Mouse (Mus musculus) G1E (cell line): Measurements from ENCODE around the gene Ralgapa2. TPM values are rescaled to one million over a fixed set of nuclear protein-coding genes. Genes with fewer than 3 reads are reported as not detected.

ENCODE experiments used
- ATAC-seq: 2 replicates; pipeline ENCODE4 v1.8.0; 2016; ENCODE audit warnings: mild to moderate bottlenecking; ENCODE audit not compliant: insufficient number of reproducible peaks, poor library complexity, low FRiP score, severe bottlenecking; ENCODE audit errors: extremely low read depth
- DNase-seq: peaks from one replicate; pipeline ENCODE4 v3.0.0; 2012; ENCODE audit warnings: low spot score
- H3K27me3 ChIP-seq: 2 replicates; pipeline ENCODE4 v1.6.1; 2012; ENCODE audit warnings: mild to moderate bottlenecking, low read length, inconsistent platforms; ENCODE audit not compliant: insufficient read depth
- H3K36me3 ChIP-seq: replicated peaks from 2 replicates; pipeline ENCODE3; 2012; ENCODE audit warnings: mild to moderate bottlenecking, inconsistent platforms
- H3K4me1 ChIP-seq: 2 replicates; pipeline ENCODE4 v1.6.1; 2012; ENCODE audit warnings: low read depth, low read length, inconsistent platforms, mixed read lengths; ENCODE audit not compliant: insufficient read depth
- H3K4me3 ChIP-seq: 2 replicates; pipeline ENCODE4 v1.5.1; 2012; ENCODE audit warnings: low read depth, mild to moderate bottlenecking, inconsistent platforms, low read length, moderate library complexity, mixed read lengths
- H3K9me3 ChIP-seq: replicated peaks from 2 replicates; pipeline ENCODE4 v1.6.1; 2012; ENCODE audit warnings: inconsistent platforms
- CTCF ChIP-seq: IDR thresholded peaks from 2 replicates; pipeline ENCODE4 v1.5.1; 2012; ENCODE audit warnings: low read depth, low read length, inconsistent platforms, mixed read lengths
- GATA1 ChIP-seq: IDR thresholded peaks from 2 replicates; pipeline ENCODE4 v1.6.1; 2012; ENCODE audit warnings: borderline replicate concordance, low read length, inconsistent platforms, mixed read lengths
- GATA2 ChIP-seq: IDR thresholded peaks from 2 replicates; pipeline ENCODE4 v1.6.1; 2012; ENCODE audit warnings: low read depth, low read length, inconsistent platforms, borderline replicate concordance
- POLR2AphosphoS5 ChIP-seq: IDR thresholded peaks from 2 replicates; pipeline ENCODE4 v1.6.1; 2012; ENCODE audit warnings: low read depth, low read length, inconsistent platforms; ENCODE audit not compliant: insufficient replicate concordance
- TAL1 ChIP-seq: conservative IDR thresholded peaks from 2 replicates; pipeline ENCODE4 v1.6.1; 2012; ENCODE audit warnings: low read depth, low read length, inconsistent platforms, mixed read lengths
- polyA plus RNA-seq: library from polyadenylated mRNA; stranded (reverse); fragments of >175 nt; gene quantifications from 2 replicates; pipeline ENCODE4 v1.2.3, GENCODE M21; 2012
- total RNA-seq, 2 experiments: library from RNA; stranded (forward) in 1 of 2; stranded (reverse) in 1 of 2; fragments of 200-1000 nt in 1 of 2; fragments of >200 nt in 1 of 2; fragmentation: Nextera tagmentation in 1 of 2; gene quantifications; 2 replicates each; pipeline ENCODE4 v1.2.3; 2014 to 2017

The Ralgapa2 gene
- total and polyA plus RNA-seq, 3 experiments, result 8.2 to 25.2 (median 16.2) TPM

DNA sequence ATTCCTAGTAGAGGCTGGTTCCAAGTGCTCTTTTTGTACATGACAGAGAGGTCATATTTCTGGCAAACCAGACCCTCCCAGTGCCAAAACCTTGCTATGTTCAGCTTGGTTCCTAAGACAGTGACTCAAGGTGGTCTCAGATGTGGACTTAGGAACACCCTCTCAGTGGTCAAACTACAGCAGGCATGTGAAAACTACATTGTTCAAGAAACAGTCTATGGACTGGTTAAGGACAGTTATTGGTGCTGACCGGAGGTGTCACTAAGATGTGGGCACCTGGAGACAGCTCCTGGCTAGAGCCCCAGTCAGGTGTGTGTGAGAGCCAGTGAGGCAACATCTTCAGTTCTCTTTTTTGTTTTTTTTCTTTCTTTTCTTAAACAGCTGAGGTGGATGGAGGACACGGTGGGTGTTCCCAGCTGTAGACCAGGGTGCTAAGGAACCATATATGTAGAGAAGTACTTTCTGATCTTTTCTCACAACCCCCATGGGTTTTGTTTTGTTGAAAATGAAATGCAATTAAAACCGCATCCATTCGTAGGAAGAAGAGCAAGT is 272.9 kb downstream of the Ralgapa2 start:
- Histone ChIP-seq H3K4me1 (0 out of 2 replicates have a peak, but pooled peaks cover 4% of the 10 kb centered on the region), H3K9me3 (no peaks in the 10 kb centered on the region), H3K36me3 (peaks cover 14% of the 10 kb centered on the region), H3K4me3 (no peak overlapping the region), H3K27me3 (no peaks in the 10 kb centered on the region)
- TF ChIP-seq POLR2AphosphoS5 (no peak), TAL1 (no peak), CTCF (no peak), GATA2 (no peak), GATA1 (no peak)
- ATAC-seq (no peak), DNase-seq (no peak)

DNA sequence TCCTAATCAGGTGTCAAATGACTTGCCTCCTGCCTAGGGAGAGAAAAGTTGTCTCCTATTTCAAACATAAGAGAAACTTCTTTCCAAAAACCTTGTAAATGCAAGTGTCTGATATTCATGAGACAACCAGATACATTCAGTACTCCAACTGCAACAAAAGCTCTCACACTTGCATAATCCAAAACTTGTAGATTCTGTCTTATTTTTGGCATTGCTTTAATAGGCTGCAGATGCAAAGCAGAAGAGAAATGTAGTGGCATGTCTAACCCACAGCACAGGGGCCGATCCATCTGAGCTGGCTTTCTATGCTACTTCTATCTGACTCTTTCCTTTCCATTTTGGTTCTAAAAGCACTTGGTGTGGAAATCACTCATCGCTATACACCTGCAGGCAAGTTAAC is 280.7 kb downstream of the Ralgapa2 start:
- ATAC-seq, result no peak
- no peak overlapping the region for H3K4me3 ChIP-seq
- H3K36me3 ChIP-seq, result no peaks in the 10 kb centered on the region
- H3K4me1 ChIP-seq, result no peaks in the 10 kb centered on the region
- TF ChIP-seq TAL1 (no peak), POLR2AphosphoS5 (no peak), GATA1 (no peak), CTCF (no peak), GATA2 (no peak)
- H3K27me3 ChIP-seq, result no peaks in the 10 kb centered on the region
- DNase-seq, result no peak
- H3K9me3 ChIP-seq, result no peaks in the 10 kb centered on the region; the same call in 1 of the 2 replicates

DNA sequence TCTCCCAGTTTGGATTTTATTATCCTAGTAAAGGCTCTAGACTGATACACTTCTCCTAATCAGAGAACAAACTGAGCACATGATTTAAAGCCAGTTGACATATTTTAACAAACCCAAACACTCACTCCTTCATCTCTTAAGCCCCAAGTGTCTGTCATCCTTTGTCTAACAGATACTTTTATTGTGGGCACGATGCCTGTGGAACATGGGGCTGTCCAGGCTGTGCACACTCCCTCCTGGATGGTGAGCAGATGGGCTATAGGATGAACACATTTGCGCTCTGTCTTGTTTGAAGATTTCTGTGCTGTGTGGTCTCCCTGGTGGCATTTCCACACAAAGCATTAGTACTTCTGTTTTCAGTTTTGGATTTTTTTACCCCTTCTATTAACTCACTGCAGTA is 283.7 kb downstream of the Ralgapa2 start:
- DNase-seq (no peak), ATAC-seq (no peak)
- Histone ChIP-seq H3K4me1 (no peaks in the 10 kb centered on the region), H3K9me3 (peaks cover 6% of the 10 kb centered on the region), H3K27me3 (no peaks in the 10 kb centered on the region), H3K36me3 (no peaks in the 10 kb centered on the region), H3K4me3 (no peak overlapping the region)
- TF ChIP-seq POLR2AphosphoS5 (no peak), TAL1 (no peak), GATA1 (no peak), CTCF (no peak), GATA2 (no peak)

DNA sequence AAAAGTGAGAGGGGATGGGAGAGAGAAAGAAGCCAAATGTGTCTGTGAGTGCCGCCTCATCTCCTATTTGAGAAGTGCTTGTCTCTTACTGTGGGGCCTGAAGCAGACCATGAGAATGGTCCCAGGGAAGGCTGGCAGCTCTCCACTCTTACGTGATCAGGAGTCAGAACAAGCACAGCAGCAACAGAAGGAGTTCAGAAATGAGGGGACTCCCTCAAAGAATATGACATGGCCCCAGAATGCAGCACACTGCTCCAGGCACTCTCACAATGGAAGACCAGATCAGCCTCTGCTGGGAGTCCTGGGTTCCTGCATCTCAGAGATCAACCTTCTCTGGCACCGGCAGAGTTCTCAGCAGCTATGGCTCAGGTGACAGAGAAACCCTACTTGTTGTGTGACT is 284.5 kb downstream of the Ralgapa2 start:
- no peak for ATAC-seq

DNA sequence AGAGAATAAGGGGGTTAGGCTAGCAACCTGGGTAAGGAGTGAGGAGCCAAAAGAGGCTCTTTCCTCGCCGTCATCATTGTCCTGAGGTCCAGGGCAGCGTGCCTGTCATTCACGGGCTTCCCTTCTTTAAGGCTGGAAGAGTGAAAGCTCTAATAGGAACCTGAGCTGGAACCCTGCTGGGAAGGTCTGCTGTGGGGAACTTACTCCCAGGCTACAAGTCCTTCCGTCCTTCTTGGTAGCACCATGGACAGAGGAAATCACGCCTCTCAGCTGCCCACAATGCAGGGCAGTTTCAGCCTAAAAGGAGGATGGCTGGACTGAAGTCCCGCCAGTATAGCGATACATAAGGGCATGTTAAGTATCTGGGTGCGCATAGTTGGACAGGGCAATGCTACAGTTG is 285.7 kb downstream of the Ralgapa2 start:
- Histone ChIP-seq H3K4me3 (no peak overlapping the region), H3K9me3 (peaks cover 25% of the 10 kb centered on the region), H3K36me3 (no peaks in the 10 kb centered on the region), H3K27me3 (no peaks in the 10 kb centered on the region), H3K4me1 (no peaks in the 10 kb centered on the region)
- ATAC-seq (0 out of 2 replicates have a peak, but pooled peaks have one; percentile 8), DNase-seq (no peak)
- no peak for TF ChIP-seq CTCF
- no peak for TF ChIP-seq TAL1
- TF ChIP-seq GATA1, result no peak
- TF ChIP-seq GATA2, result no peak
- no peak for TF ChIP-seq POLR2AphosphoS5

More for the DNA sequence above, 284.5 kb downstream of the Ralgapa2 start:
- Histone ChIP-seq H3K9me3 (peaks cover 14% of the 10 kb centered on the region), H3K4me1 (no peaks in the 10 kb centered on the region), H3K4me3 (no peak overlapping the region), H3K36me3 (no peaks in the 10 kb centered on the region), H3K27me3 (no peaks in the 10 kb centered on the region)
- TF ChIP-seq POLR2AphosphoS5 (no peak), GATA2 (no peak), TAL1 (no peak), GATA1 (no peak), CTCF (no peak)
- DNase-seq, result no peak

DNA sequence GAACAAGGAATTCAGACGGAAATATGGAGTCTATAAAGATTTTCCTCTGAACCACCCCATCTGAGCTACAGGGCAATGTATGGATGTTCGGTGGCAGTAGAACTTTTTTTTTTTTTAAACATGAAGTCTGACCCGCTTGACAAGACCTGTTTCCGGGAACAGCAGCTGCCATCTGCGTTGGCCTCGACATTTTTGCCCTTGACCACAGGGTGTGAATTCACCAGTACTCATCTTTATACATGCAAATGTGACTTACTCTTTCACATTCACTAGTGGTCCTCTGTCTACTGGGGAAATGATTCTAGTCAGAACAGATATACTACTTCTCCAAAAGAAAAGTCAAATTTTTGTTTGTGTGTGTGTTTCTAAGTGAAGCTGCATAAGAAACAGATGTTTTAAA is 286.3 kb downstream of the Ralgapa2 start:
- Histone ChIP-seq H3K27me3 (no peaks in the 10 kb centered on the region; the same call in 1 of the 2 replicates), H3K4me3 (no peak overlapping the region), H3K4me1 (no peaks in the 10 kb centered on the region), H3K9me3 (peaks cover 32% of the 10 kb centered on the region), H3K36me3 (no peaks in the 10 kb centered on the region)
- no peak for DNase-seq
- TF ChIP-seq POLR2AphosphoS5, result no peak
- no peak for TF ChIP-seq TAL1
- no peak for TF ChIP-seq GATA1
- no peak for TF ChIP-seq GATA2
- TF ChIP-seq CTCF, result no peak
- no peak for ATAC-seq

DNA sequence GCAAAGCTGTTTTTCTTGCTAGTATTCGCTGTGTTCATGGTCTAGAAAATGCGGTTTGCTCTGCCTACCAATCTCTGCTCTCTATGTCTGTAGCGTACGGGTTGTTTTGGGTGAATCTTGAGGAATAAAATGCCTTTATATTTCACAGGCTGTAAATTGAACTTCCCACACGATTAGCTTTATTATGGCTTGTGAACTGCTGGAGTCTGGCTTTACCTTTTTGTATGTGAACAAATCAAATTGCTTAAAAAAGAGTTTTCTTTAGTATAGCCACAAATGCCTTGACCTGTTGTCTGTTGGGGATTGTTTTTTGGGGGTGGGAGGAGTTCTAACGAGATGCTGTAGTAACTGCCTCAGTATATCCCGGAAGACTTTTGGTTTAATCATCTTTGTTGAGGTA is 288.0 kb downstream of the Ralgapa2 start:
- ATAC-seq, result no peak
- TF ChIP-seq GATA1 (no peak), CTCF (no peak), POLR2AphosphoS5 (no peak), GATA2 (no peak), TAL1 (no peak)
- Histone ChIP-seq H3K9me3 (peaks cover 40% of the 10 kb centered on the region), H3K4me1 (no peaks in the 10 kb centered on the region), H3K36me3 (no peaks in the 10 kb centered on the region), H3K4me3 (no peak overlapping the region), H3K27me3 (no peaks in the 10 kb centered on the region; the same call in 1 of the 2 replicates)
- DNase-seq, result no peak
